Mouse (Mus musculus): ENCODE data around the gene Zbtb45.

The Zbtb45 gene

DNA sequence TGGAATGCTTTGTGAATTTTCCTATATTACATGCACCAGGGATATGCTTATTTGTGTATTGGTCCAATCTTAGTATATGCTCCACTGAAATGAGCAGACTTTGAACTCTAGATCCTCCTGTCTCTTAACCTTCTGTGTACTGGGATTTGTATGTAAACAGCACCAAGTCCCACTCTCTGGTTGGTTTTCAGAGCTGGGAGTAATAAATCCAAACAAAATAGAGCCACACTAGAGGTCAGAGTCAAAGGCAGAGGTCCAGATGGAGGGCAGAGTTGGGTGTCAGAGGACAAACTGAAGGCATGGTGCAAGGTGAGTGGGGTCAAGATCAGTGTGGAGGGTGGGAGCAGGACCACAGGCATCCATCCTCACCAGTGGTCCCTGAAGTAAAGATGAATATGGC, 14.0 kb downstream of the Zbtb45 start:
- DNase-seq, result no peak

GRCm38 (mm10) chr7:12993148-12993547, 16.7 kb downstream of the Zbtb45 start:
- no peak for DNase-seq

- no peak for DNase-seq
These were observed 17.6 kb downstream of the Zbtb45 start for GRCm38 (mm10) chr7:12992222-12992621.

DNA sequence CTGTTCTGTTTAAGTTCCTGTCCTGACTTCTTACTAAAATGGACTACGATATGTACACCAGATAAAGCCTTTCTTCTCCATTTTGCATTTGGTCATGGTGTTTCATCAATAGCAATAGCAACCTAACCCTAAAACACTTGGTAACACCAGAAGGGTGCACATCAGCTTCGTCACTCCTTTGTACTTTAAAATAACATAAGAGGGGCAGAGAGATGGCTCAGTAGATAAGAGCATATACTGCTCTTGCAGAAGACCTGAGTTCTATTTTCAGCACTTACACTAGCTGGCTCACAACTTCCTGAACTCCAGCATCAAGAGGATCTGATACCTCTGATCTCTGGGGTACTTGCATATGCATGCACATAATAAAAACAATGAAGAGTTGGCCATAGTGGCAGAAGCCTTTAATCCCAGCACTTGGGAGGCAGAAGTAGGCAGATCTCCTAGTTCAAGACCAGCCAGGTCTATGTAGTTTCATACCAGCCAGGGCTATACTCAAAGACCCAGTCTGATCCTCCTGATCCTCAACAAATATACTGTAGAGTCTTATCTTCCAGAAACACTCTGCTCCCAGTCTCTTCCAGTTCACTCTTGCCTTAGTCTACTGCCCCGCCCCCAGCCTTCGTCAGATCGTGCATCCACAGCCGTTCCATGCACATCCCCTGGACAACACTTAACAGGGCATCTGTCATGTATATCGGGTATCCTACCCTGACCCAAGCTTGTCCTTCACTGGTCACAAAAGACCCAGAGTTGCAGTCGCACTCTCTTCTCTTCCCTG, 22.2 kb downstream of the Zbtb45 start:
- DNase-seq, result no peak

GRCm38 (mm10) chr7:12986906-12987305, 22.9 kb downstream of the Zbtb45 start:
- no peak for DNase-seq

- no peak for DNase-seq
These were observed 24.1 kb downstream of the Zbtb45 start for GRCm38 (mm10) chr7:12985724-12986123.

DNA sequence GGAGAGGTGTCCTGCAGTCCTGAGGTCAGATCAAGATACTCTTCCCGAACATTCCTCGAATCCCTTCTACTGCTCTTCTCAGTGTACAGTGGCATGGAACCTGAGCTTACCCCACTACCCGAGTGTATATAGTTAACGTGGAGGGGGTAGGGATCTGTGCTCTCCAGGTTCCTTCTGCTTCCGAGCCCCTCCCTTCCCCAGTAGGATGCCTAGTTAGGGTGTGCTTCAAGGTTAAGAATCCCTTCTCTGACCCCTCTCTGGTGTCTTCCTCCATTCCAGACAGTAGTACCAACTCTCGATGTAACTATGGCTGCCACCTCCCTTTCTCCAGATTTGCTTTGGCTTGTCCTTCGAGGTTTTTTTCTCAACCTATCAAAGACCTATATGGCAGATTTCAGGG, 29.5 kb downstream of the Zbtb45 start:
- no peak for DNase-seq

GRCm38 (mm10) chr7:12979776-12980175, 30.1 kb downstream of the Zbtb45 start:
- DNase-seq, result no peak

- no peak for DNase-seq
These were observed 30.7 kb downstream of the Zbtb45 start for GRCm38 (mm10) chr7:12978931-12979722.

GRCm38 (mm10) chr7:12977682-12978389, 32.0 kb downstream of the Zbtb45 start, which contains the start of gene Zfp446:
Gene Zfp446 (plus strand): TSS chr7:12977848.
- peak; percentile 99 for DNase-seq

GRCm38 (mm10) chr7:12970906-12971305, 38.9 kb downstream of the Zbtb45 start:
- no peak for DNase-seq

DNA sequence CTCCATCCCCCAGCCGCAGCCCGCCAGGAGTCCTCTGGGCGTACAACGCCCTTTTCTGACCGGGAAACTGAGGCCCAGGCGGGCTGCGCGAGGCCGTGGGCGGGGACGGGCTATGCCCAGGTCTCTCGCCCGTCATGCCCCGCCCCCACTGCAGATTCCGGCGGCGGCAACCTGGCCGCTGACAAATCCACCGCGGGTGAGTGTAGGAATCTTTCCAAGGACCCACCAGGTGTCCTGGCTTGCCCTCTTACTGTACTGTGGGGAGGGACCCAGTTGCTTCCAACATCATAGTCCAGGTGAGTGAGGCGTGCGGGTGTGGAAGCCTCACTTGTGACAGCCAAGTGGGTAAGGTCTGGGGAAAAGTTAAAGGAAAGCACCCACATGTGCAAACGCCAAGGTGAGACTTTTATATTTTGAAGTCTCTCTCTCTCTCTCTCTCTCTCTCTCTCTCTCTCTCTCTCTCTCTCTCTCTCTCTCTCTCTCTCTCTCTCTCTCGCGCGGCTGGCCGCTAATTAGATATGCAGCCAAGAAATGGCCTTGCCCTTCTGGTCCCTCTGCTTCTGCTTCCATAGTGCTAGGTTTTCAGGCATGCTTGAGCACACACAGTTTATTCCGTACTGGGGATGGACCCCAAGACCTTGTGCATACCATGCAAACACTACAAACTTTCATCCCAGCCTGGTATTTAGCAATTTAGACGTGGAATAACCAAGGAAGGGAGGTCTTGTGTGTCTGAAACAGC, 43.6 kb downstream of the Zbtb45 start:
- peak; percentile 81 for DNase-seq

DNA sequence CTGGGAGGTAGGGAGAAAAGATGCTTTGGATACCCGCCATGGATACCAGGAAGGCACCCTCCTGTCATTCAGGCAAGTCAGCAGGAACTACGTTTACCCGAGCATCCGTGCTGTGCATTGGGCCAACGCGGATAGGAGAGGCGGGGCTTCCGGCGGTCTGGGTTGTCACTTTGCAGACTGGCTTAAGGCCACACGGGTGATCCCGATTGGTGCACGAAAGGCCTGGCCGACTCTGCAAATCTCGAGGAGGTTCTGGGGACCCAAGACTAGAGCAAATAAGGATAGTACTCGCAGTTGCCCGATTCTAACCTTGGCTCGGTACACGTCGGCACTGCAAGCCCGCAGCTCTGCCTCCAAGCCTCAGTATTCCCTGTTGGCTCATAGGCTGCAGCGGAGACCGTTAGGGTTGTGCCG, 44.1 kb downstream of the Zbtb45 start, which contains the start of gene Zfp324:
Gene Zfp324 (plus strand): TSS at position 161 of the 414 bp plus-strand sequence.
- DNase-seq, result peak; percentile 91

GRCm38 (mm10) chr7:12961511-12962141, 48.2 kb downstream of the Zbtb45 start:
- DNase-seq, result peak; percentile 48

GRCm38 (mm10) chr7:12959718-12960117, 50.1 kb downstream of the Zbtb45 start:
- no peak for DNase-seq

- no peak for DNase-seq
These were observed 50.9 kb downstream of the Zbtb45 start for GRCm38 (mm10) chr7:12958948-12959347.

- DNase-seq, result no peak
These were observed 52.3 kb downstream of the Zbtb45 start for GRCm38 (mm10) chr7:12957511-12957910.

DNA sequence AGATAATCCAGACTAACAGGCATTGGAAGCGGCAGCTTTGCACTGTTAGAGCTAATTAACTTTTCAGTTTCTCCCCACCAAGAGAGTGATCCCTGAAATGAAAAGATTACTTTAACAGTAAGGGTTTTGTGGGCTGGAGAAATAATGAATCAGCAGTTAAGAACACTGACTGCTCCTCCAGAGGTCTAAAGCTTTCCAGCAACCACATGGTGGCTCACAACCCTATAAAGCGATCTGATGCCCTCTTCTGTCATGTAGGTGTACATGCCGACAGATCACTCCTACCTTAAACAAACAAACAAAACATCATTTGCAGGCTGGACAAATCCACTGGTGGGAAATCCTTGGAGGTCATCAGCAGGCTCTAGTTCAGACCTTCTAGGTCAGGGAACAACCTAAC, 54.9 kb downstream of the Zbtb45 start:
- DNase-seq, result no peak
